Mouse (Mus musculus) bone marrow macrophage, adult 2 months (primary cell): ENCODE data around the gene Sfxn5.

Experiments used
- CTCF ChIP-seq: IDR thresholded peaks from 2 replicates; pipeline ENCODE4 v1.5.1; 2012; ENCODE audit warnings: low read depth, mild to moderate bottlenecking, low read length, moderate library complexity
- POLR2A ChIP-seq: IDR thresholded peaks from 2 replicates; pipeline ENCODE4 v1.6.1; 2012; ENCODE audit warnings: mild to moderate bottlenecking, low read depth, low read length, borderline replicate concordance

DNA sequence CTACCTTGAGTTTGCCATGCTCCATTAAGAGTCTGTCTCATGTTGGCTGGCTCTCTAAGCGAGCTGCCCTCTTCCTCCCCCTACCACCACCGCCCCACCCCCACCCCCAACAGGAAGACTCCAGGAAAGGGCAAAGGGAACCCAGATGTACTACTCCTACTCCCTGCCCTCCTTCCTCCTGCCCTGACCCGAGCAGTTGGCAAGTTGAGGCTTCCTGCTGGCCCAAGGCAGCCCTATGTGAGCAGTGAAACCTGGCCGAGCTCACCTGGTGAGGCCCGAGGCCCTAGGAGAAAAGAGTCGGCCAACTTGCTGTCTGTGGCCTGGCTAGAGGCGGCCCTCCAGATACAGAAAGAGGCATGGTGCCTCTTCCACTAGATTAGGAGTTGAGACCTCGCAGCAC is 45.4 kb upstream of the Sfxn5 start:
- TF ChIP-seq POLR2A (no peak), CTCF (no peak)
